Mouse (Mus musculus) cerebellum, adult 2 months (tissue): ENCODE data around the gene Ctnnd1.

Source experiments
- CTCF ChIP-seq: fragments of 200-500 bp; IDR thresholded peaks from 2 replicates; pipeline ENCODE4 v1.5.1; 2011; ENCODE audit warnings: low read depth, mild to moderate bottlenecking, control low read depth, low read length, moderate library complexity, borderline replicate concordance; ENCODE audit not compliant: insufficient read depth
- POLR2A ChIP-seq: fragments of 200-500 bp; IDR thresholded peaks from 2 replicates; pipeline ENCODE4 v1.6.1; 2011; ENCODE audit warnings: low read length, control low read depth, borderline replicate concordance; ENCODE audit not compliant: insufficient read depth

DNA sequence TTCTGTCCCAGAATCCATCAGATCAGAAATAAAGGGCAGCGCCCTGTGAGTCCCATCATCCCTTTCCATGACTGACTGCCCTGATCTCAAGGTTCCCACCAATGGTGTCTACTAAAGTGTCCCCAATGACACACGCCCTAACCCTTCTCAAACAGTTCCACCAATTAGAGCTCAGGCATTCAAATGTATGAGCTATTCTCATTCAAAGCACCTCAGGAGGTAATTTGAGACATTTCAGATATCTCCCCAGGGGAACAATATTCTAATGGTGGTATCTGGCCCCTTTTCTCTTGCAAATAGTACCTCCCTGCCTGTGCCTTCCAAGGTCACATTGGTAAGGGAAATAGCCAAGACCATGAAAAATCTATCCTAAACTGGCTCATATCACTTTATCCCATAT lies 71.3 kb downstream of the Ctnnd1 start:
- TF ChIP-seq CTCF, result no peak
- no peak for TF ChIP-seq POLR2A
